ENCODE assay signal across 16 mouse cellular contexts in genomic region chr10:117585600-117586299, GRCm38 (mm10).
"Had no signal": no experiment of that assay in that cellular context is flagged by ENCODE, and none has a peak within 500 bp of the region (broad histone marks: within the 10 kb centered on the region; RNA-seq: fewer than 3 reads in every experiment).

No protein-coding gene starts in this region.

- H3K4me3 ChIP-seq: neural tube, embryonic 13.5 days; neural tube, embryonic 15.5 days; stomach, embryonic 15.5 days had no signal

- DNase-seq: retina, postnatal 1 day; right cerebral cortex, adult 18-20 months; right cerebral cortex, postnatal 14 days; right cerebral cortex, postnatal 25 days; right cerebral cortex, postnatal 4 days; spleen, adult 18-20 months; thymus, adult 18-20 months; thymus, adult 2 months; thymus, postnatal 14 days; thymus, postnatal 25 days; thymus, postnatal 36 days; thymus, postnatal 4 days had no signal

- H3K4me2 ChIP-seq: neural tube, embryonic 13.5 days; neural tube, embryonic 15.5 days; stomach, embryonic 15.5 days had no signal

- H3K9me3 ChIP-seq: neural tube, embryonic 13.5 days; neural tube, embryonic 15.5 days; stomach, embryonic 15.5 days had no signal

- H3K27me3 ChIP-seq: neural tube, embryonic 13.5 days; neural tube, embryonic 15.5 days; stomach, embryonic 15.5 days had no signal

- H3K36me3 ChIP-seq: neural tube, embryonic 13.5 days; neural tube, embryonic 15.5 days; stomach, embryonic 15.5 days had no signal

- H3K4me1 ChIP-seq: stomach, embryonic 15.5 days had no signal

- H3K9ac ChIP-seq: neural tube, embryonic 13.5 days; neural tube, embryonic 15.5 days; stomach, embryonic 15.5 days had no signal

- H3K27ac ChIP-seq: neural tube, embryonic 13.5 days; neural tube, embryonic 15.5 days; stomach, embryonic 15.5 days; stomach, postnatal 0 days had no signal
